Mouse (Mus musculus) hindbrain, embryonic 10.5 days (tissue): ENCODE measurements around the gene Ogn. TPM values are rescaled to one million over a fixed set of nuclear protein-coding genes. Genes with fewer than 3 reads are reported as not detected.
"Not testable (repeated sequence)": the region's sequence is repeated elsewhere in the genome, so short reads cannot be mapped to it uniquely, and the experiment has no call there.

Experiments
- DNase-seq: peaks from one replicate; pipeline ENCODE4 v3.0.0-alpha.2; 2017; ENCODE audit warnings: low spot score
- H3K27ac ChIP-seq: fragments of 300-500 bp; sonication (generic); 2 replicates; pipeline ENCODE4 v1.5.1; 2016; ENCODE audit warnings: mild to moderate bottlenecking, moderate library complexity
- H3K27me3 ChIP-seq: fragments of 300-500 bp; sonication (generic); 2 replicates; pipeline ENCODE4 v1.6.1; 2016; ENCODE audit warnings: mild to moderate bottlenecking; ENCODE audit not compliant: poor library complexity, insufficient read depth, severe bottlenecking
- H3K36me3 ChIP-seq: fragments of 300-500 bp; sonication (generic); 2 replicates; pipeline ENCODE4 v1.6.1; 2016; ENCODE audit warnings: mild to moderate bottlenecking, moderate library complexity
- H3K4me1 ChIP-seq: fragments of 300-500 bp; sonication (generic); replicated peaks from 2 replicates; pipeline ENCODE4 v1.6.1; 2016; ENCODE audit warnings: mild to moderate bottlenecking
- H3K4me3 ChIP-seq: fragments of 300-500 bp; sonication (generic); 2 replicates; pipeline ENCODE4 v1.5.1; 2016; ENCODE audit warnings: mild to moderate bottlenecking, moderate library complexity
- H3K9me3 ChIP-seq: fragments of 300-500 bp; sonication (generic); 2 replicates; pipeline ENCODE4 v1.6.1; 2016; ENCODE audit warnings: mild to moderate bottlenecking, moderate library complexity
- WGBS: fragments of 180-500 bp; shearing (Covaris S2); methylation state at CpG from one replicate; pipeline ENCODE4 v1.1.7; 2016; 5-methylcytosine and 5-hydroxymethylcytosine counted together
- polyA plus RNA-seq: library from polyadenylated mRNA; unstranded; fragments of >200 nt; fragmentation: Nextera tagmentation; extraction: Ambion mirVana; gene quantifications from 2 replicates; pipeline ENCODE4 v1.2.1, GENCODE M21; 2016

Gene Ogn
- 2.7 and 5.3 TPM in 2 replicates for polyA plus RNA-seq

- no peaks in the 10 kb centered on the region for H3K9me3 ChIP-seq
- DNase-seq, result no peak
- H3K4me3 ChIP-seq, result no peak within 1 kb of the TSS
- no peaks in the 10 kb centered on the region for H3K27me3 ChIP-seq
- no peaks in the 10 kb centered on the region for H3K4me1 ChIP-seq
- H3K36me3 ChIP-seq, result no peaks in the 10 kb centered on the region
- no peak within 1 kb of the TSS for H3K27ac ChIP-seq
- WGBS, result 77% methylated on average over 4 of the region's 4 CpGs
Measured at GRCm38 (mm10) chr13:49607714-49608113, at the start of gene Ogn. Ogn (plus strand) TSS chr13:49608046.

- 41% methylated on average over 2 of the region's 2 CpGs for WGBS
- no peaks in the 10 kb centered on the region for H3K4me1 ChIP-seq
- H3K36me3 ChIP-seq, result no peaks in the 10 kb centered on the region
- peak; percentile 14 for DNase-seq
- no peak overlapping the region for H3K4me3 ChIP-seq
- H3K27ac ChIP-seq, result no peak overlapping the region
- H3K9me3 ChIP-seq, result no peaks in the 10 kb centered on the region
- no peaks in the 10 kb centered on the region for H3K27me3 ChIP-seq
Measured at GRCm38 (mm10) chr13:49559185-49559584, 48.7 kb upstream of the Ogn start.

GRCm38 (mm10) chr13:49560886-49561285, 47.0 kb upstream of the Ogn start:
- Histone ChIP-seq H3K27me3 (no peaks in the 10 kb centered on the region), H3K9me3 (no peaks in the 10 kb centered on the region), H3K36me3 (no peaks in the 10 kb centered on the region), H3K4me1 (no peaks in the 10 kb centered on the region), H3K4me3 (no peak overlapping the region), H3K27ac (no peak overlapping the region)
- no peak for DNase-seq
- WGBS, result 67% methylated on average over 2 of the region's 2 CpGs

- H3K4me1 ChIP-seq, result no peaks in the 10 kb centered on the region
- 97% methylated on average over 1 of the region's 1 CpGs for WGBS
- H3K4me3 ChIP-seq, result no peak overlapping the region
- no peak overlapping the region for H3K27ac ChIP-seq
- no peak for DNase-seq
- H3K9me3 ChIP-seq, result no peaks in the 10 kb centered on the region
- H3K36me3 ChIP-seq, result no peaks in the 10 kb centered on the region
- H3K27me3 ChIP-seq, result no peaks in the 10 kb centered on the region
Measured at GRCm38 (mm10) chr13:49564347-49564746, 43.5 kb upstream of the Ogn start.

- Histone ChIP-seq H3K4me1 (no peaks in the 10 kb centered on the region), H3K9me3 (no peaks in the 10 kb centered on the region), H3K27me3 (no peaks in the 10 kb centered on the region), H3K4me3 (no peak overlapping the region), H3K36me3 (no peaks in the 10 kb centered on the region), H3K27ac (no peak overlapping the region)
- DNase-seq, result no peak
- WGBS, result 72% methylated on average over 3 of the region's 3 CpGs
Measured at GRCm38 (mm10) chr13:49570371-49570770, 37.5 kb upstream of the Ogn start.

- Histone ChIP-seq H3K9me3 (no peaks in the 10 kb centered on the region), H3K4me3 (no peak overlapping the region), H3K27ac (no peak overlapping the region), H3K36me3 (no peaks in the 10 kb centered on the region), H3K4me1 (no peaks in the 10 kb centered on the region), H3K27me3 (no peaks in the 10 kb centered on the region)
- 90% methylated on average over 2 of the region's 2 CpGs for WGBS
- DNase-seq, result no peak
Measured at GRCm38 (mm10) chr13:49571418-49571817, 36.4 kb upstream of the Ogn start.

- Histone ChIP-seq H3K27me3 (no peaks in the 10 kb centered on the region), H3K9me3 (no peaks in the 10 kb centered on the region), H3K4me1 (no peaks in the 10 kb centered on the region), H3K4me3 (no peak within 1 kb of the TSS), H3K27ac (0 out of 2 replicates have a peak within 1 kb of the TSS, but pooled peaks have one; percentile 1), H3K36me3 (no peaks in the 10 kb centered on the region)
- 77% methylated on average over 8 of the region's 8 CpGs for WGBS
- DNase-seq, result no peak
Measured at GRCm38 (mm10) chr13:49581541-49582530, 26.0 kb upstream of the Ogn start, which contains the start of gene Omd. Omd (plus strand) TSS chr13:49582462.

- Histone ChIP-seq H3K4me1 (no peaks in the 10 kb centered on the region), H3K9me3 (no peaks in the 10 kb centered on the region), H3K27me3 (no peaks in the 10 kb centered on the region), H3K27ac (no peak overlapping the region), H3K36me3 (no peaks in the 10 kb centered on the region), H3K4me3 (no peak overlapping the region)
- DNase-seq, result no peak
Measured at GRCm38 (mm10) chr13:49583859-49584258, 24.0 kb upstream of the Ogn start.

- 87% methylated on average over 8 of the region's 8 CpGs for WGBS
- DNase-seq, result no peak
- H3K27ac ChIP-seq, result no peak overlapping the region
- H3K4me3 ChIP-seq, result no peak overlapping the region
- no peaks in the 10 kb centered on the region for H3K27me3 ChIP-seq
- H3K36me3 ChIP-seq, result no peaks in the 10 kb centered on the region
- no peaks in the 10 kb centered on the region for H3K9me3 ChIP-seq
- H3K4me1 ChIP-seq, result no peaks in the 10 kb centered on the region
Measured at GRCm38 (mm10) chr13:49584307-49585005, 23.4 kb upstream of the Ogn start.

- Histone ChIP-seq H3K27me3 (no peaks in the 10 kb centered on the region), H3K36me3 (no peaks in the 10 kb centered on the region), H3K4me3 (no peak overlapping the region), H3K27ac (no peak overlapping the region), H3K9me3 (no peaks in the 10 kb centered on the region), H3K4me1 (no peaks in the 10 kb centered on the region)
- no peak for DNase-seq
- WGBS, result 93% methylated on average over 6 of the region's 6 CpGs
Measured at GRCm38 (mm10) chr13:49586062-49586461, 21.8 kb upstream of the Ogn start.

- H3K9me3 ChIP-seq, DNase-seq, H3K4me3 ChIP-seq, H3K27me3 ChIP-seq, H3K36me3 ChIP-seq, H3K4me1 ChIP-seq, H3K27ac ChIP-seq: not testable (repeated sequence)
- WGBS, result 75% methylated on average over 2 of the region's 2 CpGs
Measured at GRCm38 (mm10) chr13:49602541-49602940, 5.3 kb upstream of the Ogn start.

- H3K4me3 ChIP-seq, result no peak overlapping the region
- H3K27me3 ChIP-seq, result no peaks in the 10 kb centered on the region
- no peaks in the 10 kb centered on the region for H3K4me1 ChIP-seq
- no peak for DNase-seq
- no peaks in the 10 kb centered on the region for H3K36me3 ChIP-seq
- no peak overlapping the region for H3K27ac ChIP-seq
- no peaks in the 10 kb centered on the region for H3K9me3 ChIP-seq
Measured at GRCm38 (mm10) chr13:49603603-49604002, 4.2 kb upstream of the Ogn start.
